Mouse (Mus musculus) lung, embryonic 16.5 days (tissue): ENCODE data around the gene Car8. TPM values are rescaled to one million over a fixed set of nuclear protein-coding genes. Genes with fewer than 3 reads are reported as not detected.
"Not testable (repeated sequence)": the region's sequence is repeated elsewhere in the genome, so short reads cannot be mapped to it uniquely, and the experiment has no call there.

Experiments used
- ATAC-seq: fragments of 200-750 bp; cut with Nextera tagmentation; 2 replicates; pipeline ENCODE4 v1.8.0; 2017; ENCODE audit warnings: low read depth, mild to moderate bottlenecking, moderate library complexity
- H3K27ac ChIP-seq: fragments of 300-500 bp; sonication (generic); 2 replicates; pipeline ENCODE4 v1.5.1; 2014; ENCODE audit warnings: mild to moderate bottlenecking, control low read depth, low read length
- H3K27me3 ChIP-seq: fragments of 300-500 bp; sonication (generic); 2 replicates; pipeline ENCODE4 v1.6.1; 2014; ENCODE audit warnings: low read depth, low read length, mixed read lengths; ENCODE audit not compliant: control insufficient read depth, insufficient read depth
- H3K36me3 ChIP-seq: fragments of 300-500 bp; sonication (generic); 2 replicates; pipeline ENCODE4 v1.6.1; 2014; ENCODE audit warnings: low read length; ENCODE audit not compliant: control insufficient read depth, insufficient read depth
- H3K4me1 ChIP-seq: fragments of 300-500 bp; sonication (generic); replicated peaks from 2 replicates; pipeline ENCODE4 v1.6.1; 2014; ENCODE audit warnings: low read length, mixed read lengths; ENCODE audit not compliant: control insufficient read depth, insufficient read depth
- H3K4me2 ChIP-seq: fragments of 300-500 bp; sonication (generic); 2 replicates; pipeline ENCODE4 v1.6.1; 2014; ENCODE audit warnings: low read depth, low read length, control low read depth
- H3K4me3 ChIP-seq: fragments of 300-500 bp; sonication (generic); 2 replicates; pipeline ENCODE4 v1.5.1; 2014; ENCODE audit warnings: mild to moderate bottlenecking, low read length, control low read depth
- H3K9ac ChIP-seq: fragments of 300-500 bp; sonication (generic); 2 replicates; pipeline ENCODE4 v1.6.1; 2014; ENCODE audit warnings: low read length, control low read depth
- H3K9me3 ChIP-seq: fragments of 300-500 bp; sonication (generic); 2 replicates; pipeline ENCODE4 v1.6.1; 2016; ENCODE audit warnings: low read length; ENCODE audit not compliant: control insufficient read depth
- WGBS: fragments of 180-500 bp; shearing (Covaris S2); extraction: QIAGEN DNeasy Blood & Tissue Kit; methylation state at CpG from one replicate; pipeline ENCODE4 v1.1.7; 2014; 5-methylcytosine and 5-hydroxymethylcytosine counted together
- polyA plus RNA-seq: library from polyadenylated mRNA; unstranded; fragments of >200 nt; fragmentation: Nextera tagmentation; extraction: Ambion mirVana; gene quantifications from 2 replicates; pipeline ENCODE4 v1.2.1, GENCODE M21; 2015

The Car8 gene
- polyA plus RNA-seq, 1 experiment from 2014 or later: 11.8 TPM

DNA sequence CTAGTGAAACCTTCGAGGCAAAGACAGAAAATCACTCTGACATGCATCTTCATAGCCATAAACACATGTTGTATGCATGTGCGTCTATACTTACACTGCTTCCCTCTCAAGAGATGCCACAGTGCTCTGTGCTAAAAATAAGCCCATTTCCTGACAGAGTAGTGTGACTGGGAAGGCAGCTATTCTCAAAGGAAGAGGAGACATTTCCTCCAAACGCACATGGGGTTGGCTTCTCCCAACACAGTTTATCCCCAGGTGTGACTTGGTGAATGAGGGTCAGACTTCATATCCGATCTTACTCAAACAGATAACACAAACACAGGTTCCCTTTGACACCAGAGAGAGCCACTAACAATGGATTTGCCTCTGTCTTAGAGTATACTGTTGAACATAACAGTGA, 58.3 kb downstream of the Car8 start:
- Histone ChIP-seq H3K36me3 (no peaks in the 10 kb centered on the region), H3K9me3 (no peaks in the 10 kb centered on the region), H3K4me2 (no peak overlapping the region), H3K4me1 (no peaks in the 10 kb centered on the region), H3K27me3 (no peaks in the 10 kb centered on the region), H3K9ac (no peak overlapping the region), H3K27ac (no peak overlapping the region), H3K4me3 (no peak overlapping the region)
- WGBS: 59% methylated on average over 4 of the region's 4 CpGs
- no peak for ATAC-seq

DNA sequence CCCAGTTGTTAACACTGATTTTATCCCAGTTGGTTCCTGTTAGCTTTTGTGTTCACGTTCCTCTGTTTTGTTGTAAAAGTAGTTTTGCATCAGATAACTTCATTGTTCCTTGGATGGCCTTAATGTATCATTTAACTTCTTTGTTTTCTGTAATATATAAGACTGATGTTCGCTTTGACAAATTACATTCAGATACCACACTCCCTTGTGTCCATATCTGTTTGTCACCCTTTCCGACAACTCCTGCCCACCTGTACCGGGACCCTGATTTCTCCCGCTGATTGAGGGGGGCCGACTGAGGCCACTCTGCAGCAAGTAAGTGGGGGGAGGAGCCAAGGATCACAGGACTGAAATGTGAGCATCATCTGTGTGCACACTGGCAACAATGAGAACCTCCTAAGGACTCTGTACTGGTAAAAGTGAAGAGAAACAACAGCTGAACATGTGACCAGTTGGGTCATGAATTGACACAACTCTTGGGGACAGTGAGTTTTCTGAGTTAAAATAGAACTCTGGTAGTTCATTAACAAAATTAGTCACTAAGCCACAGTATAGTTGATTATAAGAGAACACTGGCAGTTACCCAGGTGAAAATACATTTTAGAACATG, 84.1 kb downstream of the Car8 start:
- Histone ChIP-seq H3K36me3 (no peaks in the 10 kb centered on the region), H3K27me3 (no peaks in the 10 kb centered on the region), H3K4me3 (no peak overlapping the region), H3K27ac (no peak overlapping the region), H3K4me2 (no peak overlapping the region), H3K4me1 (no peaks in the 10 kb centered on the region), H3K9me3 (no peaks in the 10 kb centered on the region), H3K9ac (no peak overlapping the region)
- no peak for ATAC-seq
- WGBS: 61% methylated on average over 6 of the region's 6 CpGs

DNA sequence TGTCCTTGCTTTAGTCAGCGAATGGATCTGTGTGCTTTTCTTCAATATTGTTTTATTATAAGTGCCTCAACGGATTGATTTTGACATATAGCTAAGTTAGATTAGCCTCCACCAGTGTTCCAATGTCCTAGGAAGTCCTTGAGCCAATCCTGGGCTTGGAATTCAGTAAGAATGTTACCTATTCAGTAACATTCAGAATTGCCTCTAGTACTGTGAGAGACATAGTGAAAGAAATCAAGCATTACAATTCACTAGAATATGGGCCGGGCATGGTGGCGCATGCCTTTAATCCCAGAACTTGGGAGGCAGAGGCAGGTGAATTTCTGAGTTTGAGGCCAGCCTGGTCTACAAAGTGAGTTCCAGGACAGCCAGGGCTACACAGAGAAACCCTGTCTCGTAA, 84.9 kb downstream of the Car8 start:
- H3K9ac ChIP-seq, ATAC-seq: not testable (repeated sequence)

DNA sequence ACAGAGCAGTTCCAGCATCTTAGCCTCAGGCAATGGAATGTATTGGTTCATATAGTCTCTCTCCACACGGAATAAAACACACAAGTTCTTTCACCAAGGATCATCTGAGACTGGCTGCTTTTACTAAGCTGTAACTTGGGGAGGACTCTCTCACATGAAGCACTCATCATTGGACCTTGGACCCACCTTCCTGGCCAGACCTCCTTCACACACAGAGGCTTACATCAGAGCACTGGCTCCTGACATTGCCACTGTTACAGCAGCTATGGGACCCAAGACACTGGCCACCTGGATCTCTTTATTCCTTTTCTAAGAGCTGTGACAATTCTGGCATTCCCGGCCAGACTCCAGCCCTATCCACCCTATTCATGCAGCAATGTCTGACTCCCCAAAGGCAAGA, 101.4 kb downstream of the Car8 start:
- Histone ChIP-seq H3K4me2 (no peak overlapping the region), H3K36me3 (no peaks in the 10 kb centered on the region), H3K9me3 (no peaks in the 10 kb centered on the region), H3K4me1 (no peaks in the 10 kb centered on the region), H3K4me3 (no peak overlapping the region), H3K27me3 (no peaks in the 10 kb centered on the region), H3K9ac (no peak overlapping the region), H3K27ac (no peak overlapping the region)
- ATAC-seq: no peak
- 76% methylated on average over 2 of the region's 2 CpGs for WGBS

More for the DNA sequence above, 84.9 kb downstream of the Car8 start:
- not testable (repeated sequence) for H3K27me3 ChIP-seq, H3K4me2 ChIP-seq, H3K36me3 ChIP-seq, H3K27ac ChIP-seq, H3K9me3 ChIP-seq, H3K4me1 ChIP-seq, H3K4me3 ChIP-seq
- 83% methylated on average over 5 of the region's 5 CpGs for WGBS

DNA sequence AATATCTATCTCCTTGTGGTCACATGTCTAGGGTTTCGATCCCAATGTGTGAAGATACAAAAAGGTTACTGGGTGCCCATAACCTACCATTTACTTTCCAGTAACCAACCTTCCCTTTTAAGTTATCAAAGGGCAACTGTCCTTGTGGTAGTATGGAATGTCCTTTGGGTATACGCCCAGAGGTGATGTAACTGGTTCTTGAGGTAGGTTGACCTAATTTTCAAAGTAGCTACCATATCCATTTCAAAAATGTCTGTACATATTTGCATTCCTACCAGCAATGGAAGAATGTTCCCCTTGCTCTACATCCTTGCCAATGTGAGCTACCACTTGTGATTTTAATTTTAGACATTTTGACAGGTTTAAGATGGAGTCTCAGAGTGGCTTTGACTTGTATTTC, 106.8 kb downstream of the Car8 start:
- Histone ChIP-seq H3K4me1 (no peaks in the 10 kb centered on the region), H3K27ac (no peak overlapping the region), H3K4me3 (no peak overlapping the region), H3K9ac (no peak overlapping the region), H3K4me2 (no peak overlapping the region), H3K36me3 (no peaks in the 10 kb centered on the region), H3K27me3 (no peaks in the 10 kb centered on the region), H3K9me3 (no peaks in the 10 kb centered on the region)
- WGBS: 81% methylated on average over 2 of the region's 2 CpGs
- ATAC-seq: no peak

DNA sequence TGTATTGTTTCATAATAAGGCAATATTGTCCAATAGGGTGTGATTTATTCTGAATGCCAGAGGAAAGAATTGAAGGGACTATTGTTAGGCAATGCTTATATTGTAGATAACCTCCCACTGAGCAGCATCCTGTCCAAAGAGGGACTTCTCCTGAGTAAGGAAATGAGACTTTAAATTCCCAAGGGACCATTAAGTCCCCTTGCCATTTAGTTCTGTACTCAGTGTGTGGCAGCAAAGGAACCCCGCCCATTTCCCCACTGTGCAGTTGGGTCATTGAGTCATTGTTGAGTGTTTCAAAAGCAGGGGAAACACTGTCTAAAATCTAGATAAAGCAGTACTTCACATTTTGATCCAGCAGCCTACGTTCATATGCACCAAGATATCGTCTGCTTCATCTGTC, 125.3 kb downstream of the Car8 start:
- Histone ChIP-seq H3K27ac (no peak overlapping the region), H3K9ac (no peak overlapping the region), H3K27me3 (no peaks in the 10 kb centered on the region), H3K9me3 (no peaks in the 10 kb centered on the region), H3K4me1 (peaks cover 3% of the 10 kb centered on the region; the same call in 1 of the 2 replicates), H3K4me2 (no peak overlapping the region), H3K4me3 (no peak overlapping the region), H3K36me3 (no peaks in the 10 kb centered on the region)
- peak; percentile 74 for ATAC-seq
- WGBS: 32% methylated on average over 3 of the region's 3 CpGs

DNA sequence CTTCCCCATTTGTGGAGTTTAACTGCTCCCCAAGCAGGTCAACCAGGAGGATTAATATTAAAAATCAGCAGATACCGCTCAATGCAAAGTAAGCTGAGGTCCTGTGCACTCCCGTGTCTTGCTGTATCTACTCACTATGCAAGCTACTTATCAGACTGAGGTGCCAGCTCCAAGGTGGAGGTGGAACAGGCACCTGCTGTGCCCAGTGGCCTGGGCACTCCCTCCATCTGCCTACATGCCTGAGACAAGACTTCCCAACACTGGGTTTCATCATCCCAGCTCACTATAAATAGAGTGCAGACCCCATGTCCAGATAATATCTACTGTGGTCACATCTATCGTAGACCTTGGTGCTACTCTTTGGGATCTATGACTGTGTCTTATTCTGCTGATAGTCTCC, 127.0 kb downstream of the Car8 start:
- Histone ChIP-seq H3K9me3 (no peaks in the 10 kb centered on the region), H3K27ac (no peak overlapping the region), H3K4me2 (no peak overlapping the region), H3K9ac (no peak overlapping the region), H3K27me3 (no peaks in the 10 kb centered on the region), H3K4me1 (peaks cover 3% of the 10 kb centered on the region; the same call in 1 of the 2 replicates), H3K36me3 (no peaks in the 10 kb centered on the region), H3K4me3 (no peak overlapping the region)
- 83% methylated on average over 3 of the region's 3 CpGs for WGBS
- no peak for ATAC-seq

DNA sequence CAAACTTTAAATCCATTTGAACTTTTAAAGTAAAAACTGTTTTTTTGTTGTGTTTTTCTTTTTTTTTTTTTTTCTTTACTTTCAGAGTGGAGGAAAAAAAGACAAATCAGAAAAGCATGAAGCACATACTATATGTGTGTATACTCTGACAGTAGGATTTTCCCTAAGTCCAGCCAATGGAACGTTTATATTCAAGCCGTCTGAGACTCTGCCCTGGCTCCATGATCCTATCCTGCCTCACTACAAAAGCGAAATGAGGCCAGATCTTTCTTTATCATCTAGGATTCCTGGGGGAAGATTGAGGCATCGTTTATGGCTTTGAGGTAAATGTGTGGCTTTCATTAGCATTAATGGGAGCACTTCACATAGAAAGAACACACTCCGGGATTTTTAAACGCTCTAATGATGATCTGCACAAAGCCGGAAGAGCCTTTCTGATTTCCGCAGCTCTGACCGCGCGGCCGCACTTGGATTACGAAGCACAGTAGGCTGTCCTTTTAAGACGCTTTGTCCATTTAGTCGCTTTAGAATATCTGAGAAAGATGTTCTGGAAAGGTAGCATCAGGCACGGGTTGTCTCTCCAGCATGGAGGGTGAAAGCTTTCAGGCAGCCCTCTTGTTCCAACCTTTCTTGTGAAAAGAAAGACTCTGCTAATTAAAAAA, 128.8 kb downstream of the Car8 start:
- no peak overlapping the region for H3K27ac ChIP-seq
- H3K4me3 ChIP-seq: no peak overlapping the region
- no peaks in the 10 kb centered on the region for H3K36me3 ChIP-seq
- no peak overlapping the region for H3K9ac ChIP-seq
- ATAC-seq: no peak
- peaks cover 3% of the 10 kb centered on the region; the same call in 1 of the 2 replicates for H3K4me1 ChIP-seq
- no peaks in the 10 kb centered on the region for H3K9me3 ChIP-seq
- H3K27me3 ChIP-seq: no peaks in the 10 kb centered on the region
- WGBS: 89% methylated on average over 16 of the region's 16 CpGs
- H3K4me2 ChIP-seq: no peak overlapping the region

DNA sequence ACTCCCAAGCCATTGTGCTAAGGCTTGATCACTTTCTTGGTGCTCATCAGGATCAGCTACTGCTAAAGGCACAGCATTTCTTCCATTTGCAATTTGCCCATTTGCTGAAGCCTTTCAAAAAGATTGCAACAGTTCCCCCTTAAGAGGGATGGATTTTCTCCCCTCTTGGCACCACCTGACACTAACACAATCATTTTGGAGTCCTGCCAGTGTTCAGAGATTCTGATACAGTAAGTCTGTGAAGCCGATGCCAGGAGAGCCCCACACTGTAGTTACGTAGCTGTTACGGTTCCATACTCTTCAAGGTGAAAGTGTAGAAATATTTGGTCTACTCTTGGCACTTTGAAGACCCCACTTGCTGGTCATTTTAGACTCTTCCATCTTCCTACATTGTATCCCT, 137.4 kb downstream of the Car8 start:
- ATAC-seq: no peak
- Histone ChIP-seq H3K4me3 (no peak overlapping the region), H3K4me1 (no peaks in the 10 kb centered on the region), H3K27ac (no peak overlapping the region), H3K4me2 (no peak overlapping the region), H3K36me3 (no peaks in the 10 kb centered on the region), H3K27me3 (no peaks in the 10 kb centered on the region), H3K9me3 (no peaks in the 10 kb centered on the region), H3K9ac (no peak overlapping the region)
- WGBS: 52% methylated on average over 3 of the region's 3 CpGs
